Mouse (Mus musculus) erythroblast, adult 5-6 weeks (primary cell): ENCODE measurements around the gene Kcnk15. TPM values are rescaled to one million over a fixed set of nuclear protein-coding genes. Genes with fewer than 3 reads are reported as not detected.

Experiments
- ATAC-seq: replicated peaks from 2 replicates; pipeline ENCODE4 v1.8.0; 2016; ENCODE audit warnings: moderate number of reproducible peaks, mild to moderate bottlenecking, moderate TSS enrichment, inconsistent platforms; ENCODE audit not compliant: poor library complexity, low FRiP score, severe bottlenecking
- total RNA-seq, 2 experiments: library from RNA; stranded (forward) in 1 of 2; stranded (reverse) in 1 of 2; fragments of 150-400 nt in 1 of 2; fragments of 200-764, 138-1000 nt in 1 of 2; gene quantifications; 2 replicates each; pipeline versions ENCODE4 v1.2.3 to v1.2.4; 2015 to 2017; ENCODE audit warnings: low replicate concordance in 2 of 2

The Kcnk15 gene
- not detected in 2 replicates for total RNA-seq (2015; ENCODE audit: low replicate concordance)
- total RNA-seq (2017; ENCODE audit: low replicate concordance) = not detected in 2 replicates

DNA sequence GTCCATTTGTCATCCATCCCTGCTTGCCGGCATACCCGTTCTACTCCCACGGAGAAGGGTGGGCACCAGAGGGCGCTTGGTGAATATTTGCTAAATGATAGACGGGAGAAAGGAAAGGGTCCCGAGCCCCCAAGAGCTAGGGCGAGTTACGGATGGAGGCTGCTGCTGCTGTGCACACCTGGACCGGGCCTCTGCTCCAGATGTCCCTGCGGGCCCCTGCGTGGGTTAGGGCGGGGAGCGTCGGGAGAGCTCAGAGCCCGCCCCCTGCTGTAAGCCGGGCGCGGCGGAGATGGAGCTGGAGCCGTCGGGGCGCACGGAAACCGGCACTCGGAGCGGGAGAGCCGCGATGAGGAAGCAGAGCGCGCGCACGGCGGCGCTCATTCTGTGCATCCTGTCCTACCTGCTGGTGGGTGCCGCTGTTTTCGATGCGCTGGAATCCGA, at the start of gene Kcnk15:
Gene Kcnk15, plus strand, starts transcription at position 191 of the 441 bp plus-strand sequence.
- no peak for ATAC-seq

GRCm38 (mm10) chr2:163803838-163804237, 49.6 kb upstream of the Kcnk15 start:
- ATAC-seq = no peak

DNA sequence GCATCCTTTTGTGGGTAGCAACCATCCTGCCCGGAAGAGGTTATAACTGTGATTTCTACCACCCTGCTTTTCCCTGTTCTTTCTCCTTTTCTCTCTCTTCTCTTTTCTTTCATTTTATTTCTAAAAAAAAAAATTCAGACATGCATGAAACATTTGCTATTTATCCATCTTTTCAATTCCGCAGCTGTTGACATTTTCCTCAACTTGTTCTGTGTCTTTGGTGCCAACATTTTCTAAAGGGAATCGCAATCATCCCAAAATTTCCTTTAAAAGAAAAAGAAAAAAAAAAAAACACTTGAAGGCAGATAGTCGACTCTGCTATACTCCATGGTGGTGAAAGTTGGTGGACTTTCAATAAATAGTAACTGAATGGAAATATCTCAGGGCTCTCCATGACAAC, 44.3 kb upstream of the Kcnk15 start:
- no peak for ATAC-seq

DNA sequence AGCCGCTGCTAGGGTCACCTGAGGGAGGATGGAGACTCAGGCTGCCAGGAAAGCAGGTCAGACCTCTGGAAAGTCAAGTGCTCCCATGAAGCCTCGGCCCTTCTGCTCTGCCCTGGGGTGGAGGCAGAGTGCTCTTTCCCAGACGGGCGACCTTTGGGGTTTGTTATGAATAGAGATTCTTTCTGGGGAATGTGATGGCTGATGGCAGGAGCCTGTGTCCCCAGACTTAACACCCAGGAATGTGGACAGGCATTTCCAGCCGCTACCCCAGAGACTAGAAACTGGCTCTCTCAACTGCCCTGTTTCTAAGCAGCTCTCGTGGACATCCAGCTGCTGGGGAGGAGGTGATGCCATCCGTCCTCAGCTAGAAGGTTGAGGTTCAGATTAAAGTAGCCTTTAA, 43.7 kb upstream of the Kcnk15 start:
- ATAC-seq = no peak

GRCm38 (mm10) chr2:163813077-163813476, 40.4 kb upstream of the Kcnk15 start:
- no peak for ATAC-seq

DNA sequence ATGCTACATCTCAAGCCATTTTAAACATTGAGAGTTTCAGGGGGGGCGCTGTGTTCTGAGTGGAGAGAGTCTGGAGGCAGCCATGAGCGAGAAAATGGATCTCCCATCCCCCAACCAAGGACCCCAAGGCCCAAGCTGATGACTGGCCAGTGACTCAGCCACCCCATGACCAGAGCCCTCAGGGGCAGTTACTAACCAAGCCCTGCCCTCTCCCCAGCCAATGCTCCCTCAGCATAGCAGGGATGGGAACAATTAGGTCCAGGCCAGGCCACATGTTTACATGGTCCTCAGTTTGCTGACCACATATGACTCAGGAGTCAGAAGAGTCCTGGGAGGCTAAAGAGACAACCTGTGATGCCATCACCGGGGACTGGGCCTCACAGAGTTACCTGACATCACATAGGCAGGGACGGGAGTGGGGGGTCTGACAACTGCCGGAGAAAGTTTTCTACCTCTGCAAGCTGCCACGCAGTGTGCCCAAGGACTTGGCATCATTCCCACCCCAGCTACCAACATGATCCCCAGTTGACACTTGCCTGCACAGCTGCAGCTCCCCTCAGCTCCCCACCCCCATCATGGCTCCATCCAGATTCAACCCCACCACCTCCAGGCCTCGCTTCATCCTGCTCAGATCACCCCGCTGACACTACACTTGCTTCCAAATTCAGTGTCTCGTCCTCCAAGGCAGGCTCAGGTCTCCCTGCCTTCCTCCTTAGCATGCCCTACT, 38.5 kb upstream of the Kcnk15 start:
- no peak for ATAC-seq

- no peak for ATAC-seq
Observed at GRCm38 (mm10) chr2:163820607-163821006, 32.8 kb upstream of the Kcnk15 start, which contains the start of gene Ccn5. Gene Ccn5 (plus strand): TSS chr2:163820861.

- peak; percentile 65; the same call in 1 of the 2 replicates for ATAC-seq
Observed at GRCm38 (mm10) chr2:163823248-163823647, 30.2 kb upstream of the Kcnk15 start.

DNA sequence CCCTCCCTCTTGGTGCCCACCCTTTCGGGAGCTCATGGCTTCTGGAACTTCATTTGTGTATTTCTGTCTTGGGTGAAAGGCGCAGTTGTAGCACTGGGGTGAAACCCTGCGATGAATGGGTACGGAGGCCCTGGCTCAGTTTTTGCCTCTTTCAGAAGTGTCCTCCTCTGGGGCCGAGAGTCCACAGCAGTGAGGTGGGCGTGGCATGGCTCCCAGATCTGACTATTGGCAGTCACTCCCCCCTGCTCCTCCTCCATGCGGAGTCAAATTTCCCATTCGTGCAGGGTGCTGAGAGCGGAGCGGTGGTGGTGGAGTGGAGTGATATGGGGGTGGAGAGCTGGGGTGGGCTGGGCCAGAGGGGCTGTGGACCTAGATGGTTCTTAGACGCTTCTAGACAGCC, 29.7 kb upstream of the Kcnk15 start:
- no peak for ATAC-seq

- ATAC-seq = no peak
Observed at GRCm38 (mm10) chr2:163825861-163826260, 27.6 kb upstream of the Kcnk15 start.

- ATAC-seq = no peak
Observed at GRCm38 (mm10) chr2:163826494-163826893, 27.0 kb upstream of the Kcnk15 start.

DNA sequence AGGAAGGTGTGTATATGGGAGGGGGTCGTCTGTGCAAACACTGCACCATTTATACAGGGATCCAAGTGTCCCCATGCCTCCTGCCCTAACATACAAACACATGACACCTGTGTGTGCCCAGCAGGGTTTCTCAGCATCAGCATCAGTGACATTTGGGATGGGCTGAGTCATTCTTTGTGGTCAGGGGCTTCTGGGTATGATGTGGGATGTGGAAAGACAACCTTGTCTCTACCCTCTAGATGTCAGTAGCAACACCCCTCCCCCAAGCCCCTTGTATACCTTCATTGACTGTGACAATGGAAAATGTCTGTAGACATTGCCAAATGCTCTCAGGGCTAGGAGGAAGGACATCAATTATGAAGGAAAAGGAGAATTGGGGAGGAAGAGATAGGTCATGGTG, 22.3 kb upstream of the Kcnk15 start:
- ATAC-seq = no peak

DNA sequence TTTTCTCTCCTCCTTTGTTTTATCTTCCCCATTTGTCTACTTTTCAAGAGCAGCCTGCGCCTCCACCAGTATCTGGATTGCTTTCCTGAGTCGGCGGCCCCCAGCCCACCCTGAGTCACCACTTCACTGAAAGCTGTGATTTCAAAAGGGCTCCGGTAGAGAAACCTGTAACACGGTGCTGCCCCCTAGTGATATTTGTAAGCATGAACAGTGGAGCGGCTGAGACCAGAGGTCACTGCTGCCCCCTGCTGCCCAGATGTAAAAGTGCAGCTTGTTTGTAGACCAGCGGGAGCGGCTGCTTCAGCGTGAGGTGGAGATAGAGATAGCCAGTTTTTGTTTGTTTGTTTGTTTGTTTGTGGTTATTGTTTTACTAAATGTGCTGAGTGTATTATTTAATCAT, 15.4 kb upstream of the Kcnk15 start:
- peak; percentile 97 for ATAC-seq

DNA sequence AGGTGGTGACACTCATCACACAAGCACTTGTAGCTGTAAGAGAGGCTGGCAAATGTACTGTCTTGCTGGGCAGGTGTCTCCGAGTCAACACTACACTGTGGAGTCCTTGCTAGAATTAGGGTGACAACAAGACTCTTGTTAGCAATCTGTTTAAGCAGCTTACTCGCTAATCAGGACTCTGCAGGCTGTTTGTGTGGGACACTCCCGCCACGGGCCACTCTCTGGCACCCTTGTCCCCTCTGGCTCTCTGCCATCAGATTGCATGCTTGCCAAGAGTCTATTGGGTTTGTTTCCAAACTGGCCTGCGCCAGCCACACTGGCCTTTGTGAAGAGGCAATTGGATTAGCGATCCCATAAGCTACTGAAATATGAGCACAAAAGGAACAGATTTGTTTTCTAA, 13.9 kb upstream of the Kcnk15 start:
- no peak for ATAC-seq

DNA sequence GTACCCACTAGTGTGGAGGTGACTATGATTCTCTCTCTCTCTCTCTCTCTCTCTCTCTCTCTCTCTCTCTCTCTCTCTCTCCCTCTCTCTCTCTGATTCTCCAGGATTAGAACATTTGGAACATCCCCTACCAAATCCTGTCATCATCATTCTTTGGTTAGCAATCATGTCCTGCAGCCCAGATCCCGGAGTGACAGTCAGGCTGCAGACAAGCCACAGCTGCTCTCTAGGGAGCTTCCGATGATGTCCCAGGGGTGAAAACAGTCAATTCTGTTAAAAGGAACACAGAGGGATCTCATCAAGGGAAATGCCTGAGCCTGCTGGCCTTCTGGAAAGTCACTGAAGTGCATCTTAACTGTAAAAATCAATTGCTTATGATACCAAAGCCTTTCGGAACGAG, 11.4 kb upstream of the Kcnk15 start:
- ATAC-seq = no peak

DNA sequence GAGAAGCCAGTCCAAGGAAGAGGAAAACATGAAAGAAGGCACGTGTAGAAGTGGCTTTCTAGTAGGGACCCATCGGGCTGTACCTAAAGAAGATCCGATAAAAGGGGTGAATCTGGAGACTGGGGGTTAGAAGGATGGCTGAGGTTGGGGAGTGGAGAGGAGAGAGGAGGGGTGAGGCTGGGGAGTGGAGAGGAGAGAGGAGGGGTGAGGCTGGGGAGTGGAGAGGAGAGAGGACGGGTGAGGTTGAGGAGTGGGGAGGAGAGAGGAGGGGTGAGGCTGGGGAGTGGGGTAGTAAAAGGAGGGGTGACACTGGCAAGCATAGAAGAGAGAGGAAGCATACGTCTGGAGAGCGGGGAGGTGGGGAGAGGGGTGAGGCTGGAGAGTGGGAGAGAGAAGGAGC, 3.8 kb downstream of the Kcnk15 start:
- peak; percentile 57; the same call in 1 of the 2 replicates for ATAC-seq

GRCm38 (mm10) chr2:163858254-163858947, 5.0 kb downstream of the Kcnk15 start:
- no peak for ATAC-seq

- ATAC-seq = no peak
Observed at GRCm38 (mm10) chr2:163865311-163865710, 11.9 kb downstream of the Kcnk15 start.

DNA sequence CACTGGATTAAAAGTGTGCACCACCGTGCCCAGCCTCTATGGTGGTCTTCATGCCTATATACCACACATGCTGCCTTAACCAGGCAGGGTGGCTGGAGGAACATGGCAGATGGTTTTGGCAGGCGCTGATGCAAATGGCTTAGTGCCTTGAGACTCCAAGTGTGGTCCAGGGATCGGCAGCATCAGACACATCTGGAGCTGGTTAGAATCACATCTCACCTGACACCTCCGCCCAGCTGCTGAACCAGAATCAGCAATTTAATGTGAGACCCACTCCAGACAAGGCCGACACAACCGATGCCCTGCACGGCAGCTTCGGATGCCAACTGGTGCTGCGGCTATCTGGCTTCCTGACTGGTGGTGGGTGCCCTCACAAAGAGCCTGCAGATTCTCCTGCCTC, 12.6 kb downstream of the Kcnk15 start:
- ATAC-seq = 0 out of 2 replicates have a peak, but pooled peaks have one; percentile 45

- ATAC-seq = no peak
Observed at GRCm38 (mm10) chr2:163869783-163870182, 16.3 kb downstream of the Kcnk15 start.

GRCm38 (mm10) chr2:163871266-163871665, 17.8 kb downstream of the Kcnk15 start:
- ATAC-seq = no peak
